Mouse (Mus musculus): Measurements from ENCODE around the gene Ltbp1.

Gene Ltbp1

DNA sequence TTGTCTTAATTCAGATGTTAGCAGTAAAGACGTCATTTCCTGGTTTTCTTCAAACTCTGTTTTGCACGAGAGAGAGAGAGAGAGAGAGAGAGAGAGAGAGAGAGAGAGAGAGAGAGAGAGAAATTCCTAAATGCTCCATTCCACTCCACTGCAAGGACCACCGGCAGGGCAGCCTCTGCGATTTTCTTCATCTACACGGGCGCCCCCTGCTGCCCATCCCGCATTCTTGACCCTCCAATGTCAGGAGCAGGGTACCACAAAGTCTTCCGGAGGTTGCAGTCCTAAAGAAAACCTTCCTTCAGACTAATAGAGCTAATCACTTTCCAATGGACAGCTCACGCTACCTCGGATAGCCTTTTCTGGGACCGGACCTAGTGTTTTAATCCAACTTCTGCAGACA is 548 bp upstream of the Ltbp1 start:
- in situ Hi-C loops (cut with MboI, MseI): loop anchor here (10.0 kb wide), 2 partner anchors 200 to 270 kb away; no protein-coding TSS in a partner anchor

DNA sequence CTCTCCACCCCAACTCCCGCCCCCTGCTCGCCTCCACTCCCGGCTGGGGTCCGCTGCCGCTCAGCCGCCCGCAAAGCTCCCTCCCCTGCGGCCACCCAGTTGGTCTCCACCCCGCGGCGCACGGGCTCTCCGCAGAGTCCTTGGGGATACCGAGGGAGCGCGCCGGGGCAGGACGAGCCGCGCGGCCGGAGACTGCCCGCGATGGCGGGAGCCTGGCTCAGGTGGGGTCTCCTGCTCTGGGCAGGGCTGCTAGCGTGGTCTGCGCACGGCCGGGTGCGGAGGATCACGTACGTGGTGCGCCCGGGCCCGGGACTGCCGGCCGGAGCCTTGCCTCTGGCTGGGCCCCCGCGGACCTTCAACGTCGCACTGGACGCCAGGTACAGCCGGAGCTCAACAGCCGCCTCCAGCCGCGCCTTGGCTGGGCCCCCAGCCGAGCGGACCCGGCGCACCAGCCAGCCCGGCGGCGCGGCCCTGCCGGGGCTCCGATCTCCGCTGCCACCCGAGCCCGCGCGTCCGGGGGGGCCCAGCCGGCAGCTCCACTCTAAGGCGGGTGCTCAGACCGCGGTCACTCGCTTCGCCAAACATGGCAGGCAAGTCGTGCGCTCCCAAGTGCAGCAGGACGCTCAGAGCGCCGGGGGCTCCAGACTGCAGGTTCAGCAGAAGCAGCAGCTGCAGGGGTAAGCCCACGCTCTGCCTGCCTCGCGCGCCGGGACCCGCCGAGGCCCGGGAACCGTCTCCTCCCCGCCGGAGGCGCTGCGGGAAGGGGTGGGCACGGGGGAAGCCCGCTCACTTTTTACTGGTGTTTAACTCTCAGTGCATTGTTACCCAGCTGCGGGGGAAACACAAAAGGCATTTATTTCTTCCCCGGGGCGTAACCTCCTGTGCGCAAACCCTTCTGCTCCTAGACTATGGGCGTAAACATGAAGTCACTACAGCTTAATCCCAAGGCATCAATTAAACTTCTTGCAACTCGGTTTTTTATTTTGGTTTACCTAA is 615 bp downstream of the Ltbp1 start:
- in situ Hi-C loops (cut with MboI, MseI): loop anchor here (10.0 kb wide), 2 partner anchors 201 to 271 kb away; no protein-coding TSS in a partner anchor

DNA sequence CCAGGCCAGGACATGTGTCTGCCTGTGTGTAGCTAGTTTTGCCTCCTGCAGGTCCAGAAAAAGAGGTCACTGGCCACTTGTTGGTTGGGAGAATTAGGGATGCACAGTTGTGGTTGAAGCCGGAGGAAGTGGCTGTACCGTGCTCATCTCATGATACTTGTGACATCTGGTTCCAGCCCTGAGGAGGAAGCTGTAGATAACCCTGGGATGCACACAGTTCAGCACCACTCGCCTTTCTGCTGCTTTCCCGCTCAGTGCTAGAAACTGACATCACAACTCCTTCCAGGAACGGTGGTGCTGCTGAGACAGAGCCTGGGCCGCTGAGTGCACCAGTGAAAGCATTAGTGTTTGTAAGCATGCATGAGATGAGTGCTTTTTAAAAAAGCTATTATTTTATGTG is 5.6 kb downstream of the Ltbp1 start:
- in situ Hi-C loops (cut with MboI, MseI): no loop called here

DNA sequence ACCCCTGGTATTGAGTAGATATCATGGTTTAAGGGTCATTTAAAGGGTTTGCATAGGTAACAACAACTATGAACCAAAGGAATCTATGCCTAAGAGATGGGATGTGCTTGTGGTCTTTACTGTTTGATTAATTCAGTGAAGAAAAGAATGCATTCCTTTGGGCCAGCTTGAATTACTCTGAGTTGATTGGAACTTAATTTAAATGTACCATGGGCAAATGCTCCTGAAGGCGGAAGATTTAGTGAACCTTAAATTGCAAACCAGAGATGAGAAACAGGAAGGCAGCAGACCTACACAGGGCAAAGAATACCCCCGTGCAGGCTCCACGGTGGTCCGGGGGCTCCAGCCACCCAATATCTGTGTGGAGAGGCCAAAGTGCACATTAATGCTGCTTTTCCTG is 7.8 kb downstream of the Ltbp1 start:
- in situ Hi-C loops (cut with MboI, MseI): no loop called here

DNA sequence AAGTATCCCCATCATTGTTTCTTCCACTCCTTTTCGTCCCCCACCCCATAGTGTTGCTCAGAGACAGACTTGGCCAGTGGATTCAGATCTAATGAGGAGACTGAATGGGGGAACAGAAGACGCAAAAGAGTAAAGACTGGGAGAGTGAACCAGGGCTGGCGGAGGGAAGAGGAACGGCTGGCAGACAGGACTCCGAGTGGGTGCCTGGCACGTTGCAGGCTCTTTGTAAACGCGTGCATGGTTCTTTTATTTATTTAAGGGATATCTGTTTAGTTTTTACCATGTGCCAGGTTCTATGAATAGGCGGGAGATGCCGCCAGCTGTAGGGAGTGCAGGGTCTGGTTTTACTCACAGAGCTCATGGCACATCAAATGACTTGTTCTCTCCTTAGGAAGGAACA is 8.5 kb downstream of the Ltbp1 start:
- in situ Hi-C loops (cut with MboI, MseI): no loop called here

DNA sequence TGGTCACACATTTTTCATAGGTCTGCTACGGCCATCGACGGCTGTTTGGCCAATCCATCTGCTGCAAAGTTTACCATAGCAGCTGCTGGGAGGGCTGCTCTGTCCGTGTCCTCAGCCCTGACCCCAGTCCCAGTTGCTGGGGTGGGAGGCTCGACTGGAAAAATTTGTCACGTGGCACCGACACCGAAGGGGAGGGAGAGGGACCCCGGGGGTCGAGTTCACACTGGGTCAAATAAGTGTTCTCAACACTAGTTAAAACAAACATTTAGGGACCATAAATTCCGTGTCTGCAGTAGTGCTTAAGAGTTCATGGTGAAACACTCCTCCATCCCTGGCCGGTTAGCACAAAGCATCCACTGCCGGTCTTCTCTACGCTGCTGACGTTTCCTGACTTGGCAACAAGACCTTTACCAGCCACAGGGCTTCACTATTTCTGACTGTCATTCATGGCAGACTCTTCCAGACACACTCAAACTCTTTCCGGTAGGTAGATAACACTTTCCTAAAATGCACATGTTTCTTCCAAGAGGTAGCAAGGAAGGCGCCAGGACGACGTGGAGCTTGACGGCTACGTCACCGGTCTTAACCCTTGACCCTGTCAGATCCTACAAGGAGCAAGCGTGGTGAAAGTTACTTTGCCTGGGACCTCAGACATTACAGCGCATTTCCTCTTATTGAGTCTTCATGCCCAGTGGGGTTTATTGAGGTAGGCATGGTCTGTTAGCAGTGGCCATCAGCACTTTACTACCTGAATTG is 9.4 kb downstream of the Ltbp1 start:
- in situ Hi-C loops (cut with MboI, MseI): no loop called here

DNA sequence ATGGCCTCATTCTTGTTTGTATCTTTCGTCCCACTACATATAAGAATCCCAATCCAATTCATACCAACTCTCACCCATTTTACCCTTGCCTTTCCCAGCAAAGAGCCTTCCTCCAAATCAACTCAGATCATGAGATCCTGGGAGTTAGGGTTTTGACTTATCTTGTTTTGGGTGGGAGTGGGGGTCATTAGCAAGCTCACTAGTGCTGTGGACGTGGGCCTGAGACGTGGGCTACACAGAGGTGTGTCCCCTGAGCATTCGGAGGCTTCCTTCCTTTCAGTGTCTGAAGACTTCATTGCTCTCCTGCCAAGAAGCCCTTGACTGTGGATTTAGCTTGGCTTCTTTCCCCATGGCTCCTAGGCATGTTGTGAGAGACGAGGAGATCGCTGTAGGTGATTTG is 10.2 kb downstream of the Ltbp1 start:
- in situ Hi-C loops (cut with MboI, MseI): no loop called here

DNA sequence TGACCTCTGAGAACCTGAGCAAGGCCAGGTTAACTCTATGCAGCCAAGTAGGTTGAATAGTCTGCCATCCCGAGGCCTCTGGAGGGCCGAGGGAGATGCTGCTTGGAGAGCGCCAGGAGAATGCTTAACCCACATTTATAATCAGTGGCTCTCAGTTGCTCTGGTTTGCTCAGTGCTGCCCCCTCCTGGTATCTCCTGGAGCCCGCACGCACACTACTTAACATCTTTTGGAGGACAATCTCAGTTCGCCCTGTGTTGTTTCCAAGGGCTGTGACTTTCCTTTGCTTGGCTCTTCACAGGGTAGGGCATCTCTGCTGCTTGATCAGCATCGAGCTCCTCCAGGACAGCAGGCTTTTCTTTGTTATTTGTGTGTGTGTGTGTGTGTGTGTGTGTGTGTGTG is 12.1 kb downstream of the Ltbp1 start:
- in situ Hi-C loops (cut with MboI, MseI): no loop called here

DNA sequence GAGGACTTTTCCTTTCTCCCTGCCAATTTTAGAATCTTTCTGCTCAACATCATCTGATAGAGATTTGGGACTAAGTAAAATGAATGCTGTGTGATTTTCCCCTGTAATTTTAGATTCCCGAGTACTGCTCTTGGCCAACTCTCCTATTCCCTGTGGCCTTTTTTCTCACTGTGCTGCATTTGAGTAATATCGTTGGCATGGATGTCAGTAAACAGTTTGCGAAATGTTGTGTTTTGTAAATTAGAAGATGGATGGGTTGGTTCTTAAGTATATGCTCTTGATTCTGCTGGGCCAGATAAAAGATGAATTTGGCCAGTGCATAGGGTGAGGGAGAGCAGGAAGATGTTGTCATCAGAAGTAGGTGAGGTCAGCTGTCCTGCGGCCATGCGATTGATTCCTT is 12.8 kb downstream of the Ltbp1 start:
- in situ Hi-C loops (cut with MboI, MseI): no loop called here

DNA sequence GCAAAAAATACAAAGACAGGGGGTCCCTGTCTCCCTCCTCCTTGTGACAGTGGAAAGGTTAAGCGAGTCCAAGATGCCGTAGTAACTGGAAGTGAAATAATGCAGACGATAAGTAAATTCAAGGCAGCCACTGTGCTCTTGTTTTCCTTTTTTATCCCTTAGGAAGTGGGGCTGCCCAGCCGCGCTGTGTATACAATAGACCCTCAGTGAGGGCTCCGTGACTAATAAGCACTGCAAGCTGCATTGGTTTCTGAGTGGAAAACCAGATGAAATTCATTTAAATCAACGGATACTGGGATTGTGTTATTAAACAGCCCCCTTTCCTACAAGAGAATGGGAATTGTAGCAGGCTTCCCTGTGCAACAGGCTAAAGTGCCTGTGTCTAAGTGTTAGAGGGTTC is 14.7 kb downstream of the Ltbp1 start:
- in situ Hi-C loops (cut with MboI, MseI): loop anchor here (10.0 kb wide), 1 partner anchor 225 kb away; no protein-coding TSS in a partner anchor

DNA sequence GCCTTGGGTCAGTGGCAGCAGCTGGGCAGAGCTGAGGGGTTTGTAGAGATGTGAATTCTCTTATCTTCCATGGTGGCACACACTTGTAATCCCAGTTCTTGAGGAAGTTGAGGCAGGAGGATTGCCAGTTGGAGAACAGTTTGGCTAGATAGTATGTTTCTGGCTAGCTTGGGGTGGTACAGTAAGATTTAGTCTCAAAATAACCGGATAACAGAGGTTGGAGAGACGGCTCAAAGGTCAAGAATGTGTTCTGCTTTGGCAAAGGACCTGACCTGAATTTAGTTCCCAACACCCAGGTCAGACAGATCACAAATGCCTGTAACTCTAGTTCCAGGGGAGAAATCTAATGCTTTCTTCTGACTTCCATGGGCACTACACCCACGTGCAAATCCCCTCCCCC is 15.3 kb downstream of the Ltbp1 start:
- in situ Hi-C loops (cut with MboI, MseI): loop anchor here (10.0 kb wide), 1 partner anchor 224 kb away; no protein-coding TSS in a partner anchor

DNA sequence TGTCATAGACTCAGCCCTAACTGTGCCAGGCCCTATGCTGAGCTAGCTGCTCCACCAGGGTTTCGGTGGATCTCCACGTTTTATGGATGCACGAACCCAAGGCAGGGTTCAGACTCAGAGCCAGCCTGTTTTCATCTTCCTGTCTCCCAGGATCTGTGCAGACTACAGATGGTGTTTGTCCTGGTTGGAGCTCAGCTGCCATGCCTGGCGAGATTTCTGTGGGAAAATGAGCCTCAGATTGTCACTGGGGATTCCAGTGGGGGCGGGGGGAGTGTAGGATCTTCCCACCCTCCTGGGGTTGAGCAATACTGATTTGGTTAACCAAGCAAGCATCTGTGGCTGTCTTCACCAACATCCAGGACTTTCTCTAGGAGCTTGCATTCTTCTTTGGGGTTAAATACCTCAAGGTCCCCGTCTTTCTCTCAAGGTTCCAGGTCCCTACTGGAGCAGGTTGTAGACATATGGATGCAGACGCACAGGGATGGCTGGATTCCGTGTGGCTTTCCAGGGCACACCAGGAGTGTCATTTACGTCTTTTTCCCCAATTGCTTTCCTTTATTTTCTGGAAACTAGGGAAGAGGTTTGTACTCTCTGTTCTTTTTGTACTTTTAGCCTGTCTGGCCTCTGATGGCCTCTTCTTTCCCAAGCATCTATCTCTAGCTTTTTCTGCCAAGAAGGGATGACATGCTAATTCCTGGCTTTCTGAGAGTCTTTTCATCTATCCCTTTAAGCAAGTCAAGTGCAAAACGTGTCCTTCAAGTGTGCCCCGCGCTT is 22.2 kb downstream of the Ltbp1 start:
- in situ Hi-C loops (cut with MboI, MseI): loop anchor here (10.0 kb wide), 1 partner anchor 217 kb away; no protein-coding TSS in a partner anchor

DNA sequence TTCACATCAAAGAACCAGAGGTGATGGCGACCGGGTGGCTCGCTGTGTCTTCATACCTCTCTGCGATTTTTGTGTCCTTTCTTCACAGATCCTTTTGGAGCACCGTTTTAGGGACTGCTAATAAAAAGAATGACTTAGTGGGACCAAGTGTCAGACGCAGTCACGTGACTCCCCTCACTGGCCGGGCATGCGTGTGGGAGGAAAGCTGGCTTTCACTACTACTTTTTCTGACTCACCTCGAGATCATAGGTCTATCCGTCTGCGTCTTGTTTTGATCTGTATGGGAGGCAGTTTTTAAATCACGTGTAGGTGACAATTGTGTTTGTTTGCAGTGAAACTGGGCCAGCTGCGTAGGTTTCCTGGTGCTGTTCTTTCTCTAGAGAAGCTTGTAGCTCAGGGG is 28.0 kb downstream of the Ltbp1 start:
- in situ Hi-C loops (cut with MboI, MseI): loop anchor here (5.0 kb wide), 1 partner anchor 96 kb away; no protein-coding TSS in a partner anchor

DNA sequence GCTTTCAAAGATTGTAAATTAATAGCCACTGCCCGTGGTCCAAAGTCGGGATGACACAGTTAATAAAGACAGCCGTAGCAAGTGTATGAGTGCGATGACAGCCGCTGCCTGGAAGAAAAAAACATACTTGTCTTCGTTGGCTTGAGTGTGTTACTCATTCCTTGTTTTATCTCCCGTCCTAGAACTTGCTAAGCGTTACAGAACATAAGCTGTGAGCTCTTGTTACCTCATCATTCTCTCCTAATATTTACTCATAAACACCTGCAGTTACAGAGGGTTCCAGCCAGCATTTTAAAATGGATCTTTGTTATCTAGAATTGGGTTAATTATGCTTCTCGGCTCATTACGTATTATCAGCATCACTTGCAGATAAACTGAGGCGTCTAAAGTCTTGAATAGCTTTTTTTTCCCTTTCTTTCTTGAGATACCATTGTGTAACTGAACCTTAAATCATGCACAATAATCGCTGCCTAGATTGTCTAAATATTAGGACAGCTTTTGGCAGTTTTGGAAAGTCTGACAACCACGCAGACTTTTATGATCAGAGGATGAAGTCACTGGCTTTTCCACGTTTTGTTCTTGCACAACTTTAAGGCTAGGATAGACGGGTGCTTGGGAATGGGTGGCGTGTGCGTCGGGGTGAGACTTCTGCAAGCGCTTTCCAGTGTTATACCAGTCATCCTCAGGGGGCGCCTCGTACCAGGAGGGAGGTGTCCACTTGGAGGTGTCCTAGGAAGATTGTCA is 28.7 kb downstream of the Ltbp1 start:
- in situ Hi-C loops (cut with MboI, MseI): loop anchor here (5.0 kb wide), 1 partner anchor 97 kb away; no protein-coding TSS in a partner anchor

DNA sequence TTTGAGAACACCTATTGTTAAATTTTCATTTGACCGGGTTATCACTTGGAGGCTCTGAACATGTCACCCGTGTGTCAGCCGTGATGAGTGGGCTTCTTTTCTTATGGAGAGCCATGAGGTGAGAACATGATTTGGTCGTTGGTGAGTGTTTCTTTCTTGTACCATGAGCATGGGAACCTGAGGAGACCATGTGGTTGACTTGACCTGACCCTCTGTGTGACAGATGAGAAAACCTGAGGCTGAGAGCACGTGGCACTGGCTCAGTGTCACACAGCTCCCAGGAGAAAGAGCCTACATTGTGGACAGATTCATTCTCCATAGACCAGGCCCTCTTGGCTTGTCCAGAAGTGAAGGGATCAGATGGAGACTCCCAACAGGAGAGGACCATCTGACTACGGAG is 31.5 kb downstream of the Ltbp1 start:
- in situ Hi-C loops (cut with MboI, MseI): no loop called here

DNA sequence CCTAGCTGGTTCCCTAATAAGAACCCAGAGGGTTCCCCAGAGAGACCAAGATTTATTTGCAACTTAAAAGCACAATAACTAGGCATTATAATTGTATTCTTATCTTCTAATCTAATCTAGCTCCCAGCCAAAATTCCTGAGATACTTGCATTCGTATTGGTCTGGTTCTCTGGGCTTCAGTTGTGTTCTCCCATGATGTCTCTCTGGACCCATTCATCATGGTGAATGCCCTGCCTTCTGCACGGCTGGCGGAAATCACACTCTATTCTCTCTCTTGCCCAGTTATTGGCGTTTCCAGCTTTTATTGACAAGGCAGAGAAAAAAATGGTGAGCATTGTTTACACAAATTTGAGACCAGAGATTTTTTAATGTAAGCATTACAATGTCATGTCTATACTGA is 33.6 kb downstream of the Ltbp1 start:
- in situ Hi-C loops (cut with MboI, MseI): no loop called here

DNA sequence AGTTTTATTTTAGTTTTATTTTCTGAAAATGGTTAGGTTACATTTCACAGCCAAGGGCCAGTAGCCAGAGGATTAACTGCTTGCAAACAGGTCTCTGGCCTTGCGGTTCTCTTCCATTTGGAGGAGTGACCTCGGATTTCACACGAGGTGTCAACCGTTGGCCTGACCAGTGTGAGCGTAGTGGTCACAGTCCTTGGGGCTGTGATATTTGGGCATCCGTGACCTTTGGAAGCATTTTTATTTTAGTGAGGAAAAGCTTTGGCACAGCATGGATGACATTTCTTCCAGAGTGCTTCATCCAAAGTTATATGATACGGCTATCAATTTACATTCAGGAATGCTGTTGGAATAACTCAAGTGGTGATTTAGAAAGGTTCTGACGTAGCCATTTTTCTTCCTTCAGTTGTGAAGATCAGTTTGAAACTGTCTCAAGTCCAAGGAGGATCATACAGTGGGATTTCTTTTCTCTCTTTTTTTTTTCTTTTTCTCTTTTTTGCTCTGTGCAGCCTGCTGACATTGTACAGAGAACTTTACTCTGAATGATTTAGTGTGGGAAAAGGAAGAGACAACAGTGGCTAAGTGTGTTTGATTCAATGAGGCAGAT is 44.1 kb downstream of the Ltbp1 start:
- in situ Hi-C loops (cut with MboI, MseI): no loop called here

DNA sequence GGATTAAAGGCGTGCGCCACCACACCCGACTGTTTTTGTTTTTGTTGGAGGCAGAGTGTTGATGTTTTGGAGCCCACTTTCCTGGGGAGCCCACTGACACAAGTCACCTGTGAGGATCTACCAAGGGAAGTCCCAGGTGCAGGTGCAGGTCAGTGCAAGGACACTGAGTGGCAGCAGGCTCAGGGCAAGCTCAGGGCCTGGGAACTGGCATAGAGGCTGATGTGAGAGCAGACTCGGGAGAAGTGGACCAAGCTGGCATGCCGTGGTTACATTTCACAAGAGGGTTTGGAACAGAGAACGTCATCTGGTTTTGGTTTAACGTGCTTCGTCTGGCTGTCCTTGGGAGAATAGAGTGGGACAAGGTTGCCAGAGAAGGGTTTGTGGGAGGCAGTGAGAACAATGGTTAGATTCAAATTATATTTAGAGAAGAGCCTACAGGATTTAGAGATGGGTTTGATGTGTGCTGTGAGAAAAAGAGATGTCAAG is 46.1 kb downstream of the Ltbp1 start:
- in situ Hi-C loops (cut with MboI, MseI): no loop called here

DNA sequence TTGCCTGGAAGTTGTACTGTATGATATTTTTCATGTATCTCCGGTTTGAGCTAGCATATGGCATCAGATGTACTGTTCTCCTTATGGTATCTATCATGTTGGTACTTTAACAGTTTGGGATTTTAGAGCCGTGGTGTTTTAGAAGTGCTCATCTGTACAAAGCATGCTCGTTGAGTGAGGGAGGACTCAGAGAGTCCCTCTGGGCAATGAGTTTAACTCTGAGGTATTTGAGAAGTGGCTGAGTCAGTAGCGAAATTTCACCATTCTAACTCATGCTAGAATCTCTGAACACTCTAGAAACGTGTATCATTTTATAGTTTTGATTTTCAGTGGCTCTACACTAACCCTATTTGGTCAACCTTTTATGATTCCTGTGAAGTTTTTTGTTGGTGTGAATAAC is 49.9 kb downstream of the Ltbp1 start:
- in situ Hi-C loops (cut with MboI, MseI): no loop called here

DNA sequence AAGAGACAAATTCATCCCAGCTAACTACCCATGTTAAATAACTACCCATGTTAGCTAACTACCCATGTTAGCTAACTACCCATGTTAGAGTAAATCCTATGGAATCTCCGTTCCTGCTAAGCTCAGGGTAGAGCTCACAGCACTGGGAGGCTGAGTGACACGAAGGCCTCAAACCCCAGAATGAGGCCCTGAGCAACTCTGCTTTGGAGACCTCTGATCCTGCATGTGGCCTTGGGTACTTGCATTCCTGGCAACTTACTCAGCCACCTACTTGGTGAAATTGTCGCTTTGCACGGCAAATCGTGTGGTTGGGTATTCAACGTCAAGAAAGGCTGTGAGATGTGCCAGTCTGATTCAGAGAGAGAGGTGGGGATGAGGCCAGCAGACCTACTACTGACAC is 50.6 kb downstream of the Ltbp1 start:
- in situ Hi-C loops (cut with MboI, MseI): no loop called here
